Mouse (Mus musculus) yolk sac, embryonic 10.5 days (tissue): ENCODE data around the gene Tcl1b2.
"Not testable (repeated sequence)": the region's sequence is repeated elsewhere in the genome, so short reads cannot be mapped to it uniquely, and the experiment has no call there.

ENCODE experiments used
- DNase-seq: peaks from one replicate; pipeline ENCODE4 v3.0.0-alpha.2; 2017; ENCODE audit warnings: low spot score

Gene Tcl1b2

GRCm38 (mm10) chr12:105173366-105173765 is 27.6 kb downstream of the Tcl1b2 start:
- no peak for DNase-seq

- not testable (repeated sequence) for DNase-seq
Measured at GRCm38 (mm10) chr12:105174318-105174717, 28.5 kb downstream of the Tcl1b2 start.

GRCm38 (mm10) chr12:105176044-105176443 is 30.2 kb downstream of the Tcl1b2 start, which contains the start of gene Tcl1b5:
Gene Tcl1b5 (plus strand): TSS chr12:105176344.
- not testable (repeated sequence) for DNase-seq

DNA sequence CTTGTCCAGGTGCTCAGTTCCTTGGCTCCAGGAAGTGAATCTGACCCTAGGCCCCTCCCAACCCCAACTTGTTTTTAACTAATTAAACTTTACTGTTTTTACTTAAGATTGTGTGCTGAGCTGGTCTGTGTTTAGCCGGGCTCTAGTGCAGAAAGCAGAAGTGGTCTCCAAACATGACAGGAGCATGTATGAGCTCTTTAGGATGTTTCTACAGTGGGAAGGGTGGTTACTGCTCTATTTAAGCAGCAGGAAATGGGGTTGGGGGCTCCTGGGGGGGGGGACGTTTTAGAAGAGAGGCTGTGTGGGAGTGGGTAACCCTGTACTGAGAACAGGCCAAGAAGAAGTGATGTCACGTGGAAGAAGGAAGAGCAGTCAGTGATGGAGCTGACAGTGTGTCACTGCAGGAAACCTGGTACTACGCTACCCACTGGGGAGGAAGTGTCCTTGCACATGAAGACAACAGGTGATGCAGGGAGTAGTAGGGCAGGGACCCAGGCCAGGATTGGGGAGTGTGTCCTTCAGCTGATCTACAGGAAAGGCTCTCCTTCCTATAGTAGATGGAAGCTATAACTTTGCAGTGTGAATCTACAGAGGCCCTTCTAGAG is 35.3 kb downstream of the Tcl1b2 start:
- not testable (repeated sequence) for DNase-seq

DNA sequence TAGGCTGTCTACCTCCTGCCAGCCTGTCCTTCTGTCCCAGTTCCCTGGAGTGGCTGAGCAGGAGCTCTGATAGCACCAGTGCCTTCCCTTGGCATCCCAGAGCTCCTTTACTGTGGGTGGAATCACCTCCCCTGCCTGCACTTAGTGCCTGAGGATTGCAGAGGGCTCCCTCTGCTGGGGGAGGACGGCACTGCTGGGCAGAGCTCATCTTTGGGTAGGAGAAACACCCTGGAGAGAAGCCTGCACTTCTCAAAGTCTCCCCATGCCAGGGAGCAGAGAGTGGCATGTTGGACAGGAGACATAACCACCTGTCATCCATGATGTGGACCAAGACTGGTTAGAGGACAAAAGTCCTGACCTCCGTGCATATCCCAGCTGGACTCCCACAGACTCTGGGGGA is 43.2 kb downstream of the Tcl1b2 start:
- not testable (repeated sequence) for DNase-seq

GRCm38 (mm10) chr12:105190743-105191142 is 44.9 kb downstream of the Tcl1b2 start, which contains the start of gene Tcl1b3:
Gene Tcl1b3 (plus strand): TSS chr12:105191043.
- DNase-seq, result not testable (repeated sequence)

- DNase-seq, result not testable (repeated sequence)
Measured at GRCm38 (mm10) chr12:105199684-105200497, 54.1 kb downstream of the Tcl1b2 start.

DNA sequence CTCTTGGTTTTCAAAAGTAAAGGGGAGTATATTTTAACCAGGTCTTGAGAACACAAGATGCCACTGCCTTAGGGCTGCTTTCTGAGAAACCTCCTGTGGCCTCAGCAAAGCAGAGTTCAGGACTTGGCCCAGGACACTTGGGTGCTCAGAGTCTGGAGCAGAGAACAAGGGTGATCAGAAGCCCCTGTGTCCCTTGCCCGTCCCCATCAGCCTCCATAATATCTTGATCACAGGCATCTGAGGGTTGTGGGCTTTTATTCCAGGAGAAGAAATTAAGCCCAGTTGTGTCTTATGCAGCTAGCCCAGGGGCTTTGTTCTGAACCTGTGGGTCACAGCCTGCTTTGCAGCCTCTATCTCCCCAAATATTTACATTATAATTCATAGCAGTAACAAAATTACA is 55.8 kb downstream of the Tcl1b2 start, which contains the start of gene Tcl1b4:
Gene Tcl1b4 (plus strand): TSS at position 301 of the 400 bp plus-strand sequence.
- not testable (repeated sequence) for DNase-seq
